Mouse (Mus musculus): ENCODE measurements around the gene Tfpt.
A peak's percentile ranks its signal among the peaks of the same experiment; 100 is the strongest.

Tfpt gene

GRCm38 (mm10) chr7:3629543-3630477 is at the start of gene Tfpt, which contains the start of gene Prpf31:
TSS of gene Tfpt (minus strand) at chr7:3629929.
TSS of gene Prpf31 (plus strand) at chr7:3629985.
- DNase-seq (ENCODE audit: low spot score) = peak; percentile 94

GRCm38 (mm10) chr7:3677342-3677741 is 47.6 kb upstream of the Tfpt start, which contains the start of gene Tmc4:
TSS of gene Tmc4 (minus strand) at chr7:3677553.
- DNase-seq (ENCODE audit: low spot score) = no peak

- no peak for DNase-seq (ENCODE audit: low spot score)
Measured at GRCm38 (mm10) chr7:3676371-3676770, 46.6 kb upstream of the Tfpt start.

GRCm38 (mm10) chr7:3675228-3675548 is 45.5 kb upstream of the Tfpt start:
- no peak for DNase-seq (ENCODE audit: low spot score)

- peak; percentile 89 for DNase-seq (ENCODE audit: low spot score)
Measured at GRCm38 (mm10) chr7:3674507-3675227, 44.9 kb upstream of the Tfpt start.

GRCm38 (mm10) chr7:3666921-3667391 is 37.2 kb upstream of the Tfpt start:
- DNase-seq (ENCODE audit: low spot score) = no peak

GRCm38 (mm10) chr7:3665215-3666114 is 35.7 kb upstream of the Tfpt start, which contains the start of gene Leng1:
TSS of gene Leng1 (minus strand) at chr7:3665840.
- DNase-seq (ENCODE audit: low spot score) = peak; percentile 97

- no peak for DNase-seq (ENCODE audit: low spot score)
Measured at GRCm38 (mm10) chr7:3664524-3665214, 34.9 kb upstream of the Tfpt start.

GRCm38 (mm10) chr7:3658578-3658977 is 28.8 kb upstream of the Tfpt start:
- DNase-seq (ENCODE audit: low spot score) = no peak

GRCm38 (mm10) chr7:3656966-3657365 is 27.2 kb upstream of the Tfpt start:
- DNase-seq (ENCODE audit: low spot score) = no peak

GRCm38 (mm10) chr7:3646641-3647040 is 16.9 kb upstream of the Tfpt start:
- DNase-seq (ENCODE audit: low spot score) = no peak

- DNase-seq (ENCODE audit: low spot score) = no peak
Measured at GRCm38 (mm10) chr7:3646188-3646587, 16.5 kb upstream of the Tfpt start.

- peak; percentile 35 for DNase-seq (ENCODE audit: low spot score)
Measured at GRCm38 (mm10) chr7:3645488-3646025, 15.8 kb upstream of the Tfpt start.

GRCm38 (mm10) chr7:3644672-3645487 is 15.2 kb upstream of the Tfpt start, which contains the start of gene Cnot3:
TSS of gene Cnot3 (plus strand) at chr7:3645268.
- DNase-seq (ENCODE audit: low spot score) = peak; percentile 100

GRCm38 (mm10) chr7:3644348-3644671 is 14.6 kb upstream of the Tfpt start:
- no peak for DNase-seq (ENCODE audit: low spot score)

GRCm38 (mm10) chr7:3643843-3644242 is 14.1 kb upstream of the Tfpt start:
- no peak for DNase-seq (ENCODE audit: low spot score)

- no peak for DNase-seq (ENCODE audit: low spot score)
Measured at GRCm38 (mm10) chr7:3643412-3643811, 13.7 kb upstream of the Tfpt start.

- DNase-seq (ENCODE audit: low spot score) = no peak
Measured at GRCm38 (mm10) chr7:3630478-3630815, 718 bp upstream of the Tfpt start.

GRCm38 (mm10) chr7:3629030-3629429 is 699 bp downstream of the Tfpt start:
- DNase-seq (ENCODE audit: low spot score) = no peak

All from layer of hippocampus, adult 11-12 months (tissue).